Mouse (Mus musculus): Measurements from ENCODE around the gene Thy1.

Thy1 gene

GRCm38 (mm10) chr9:44033957-44034727 is 9.0 kb upstream of the Thy1 start:
- no peak for DNase-seq (ENCODE audit: low spot score)

GRCm38 (mm10) chr9:44037106-44037505 is 6.1 kb upstream of the Thy1 start:
- DNase-seq (ENCODE audit: low spot score) = no peak

GRCm38 (mm10) chr9:44041511-44042395 is 1.4 kb upstream of the Thy1 start:
- no peak for DNase-seq (ENCODE audit: low spot score)

GRCm38 (mm10) chr9:44042396-44042680 is 846 bp upstream of the Thy1 start:
- no peak for DNase-seq (ENCODE audit: low spot score)

GRCm38 (mm10) chr9:44043708-44044425 is 683 bp downstream of the Thy1 start:
- DNase-seq (ENCODE audit: low spot score) = no peak

GRCm38 (mm10) chr9:44044426-44045157 is 1.4 kb downstream of the Thy1 start:
- no peak for DNase-seq (ENCODE audit: low spot score)

GRCm38 (mm10) chr9:44045158-44045883 is 2.1 kb downstream of the Thy1 start:
- no peak for DNase-seq (ENCODE audit: low spot score)

- no peak for DNase-seq (ENCODE audit: low spot score)
Measured at GRCm38 (mm10) chr9:44045884-44046272, 2.7 kb downstream of the Thy1 start.

- DNase-seq (ENCODE audit: low spot score) = no peak
Measured at GRCm38 (mm10) chr9:44046426-44046825, 3.2 kb downstream of the Thy1 start.

GRCm38 (mm10) chr9:44047071-44047470 is 3.9 kb downstream of the Thy1 start:
- DNase-seq (ENCODE audit: low spot score) = no peak

- no peak for DNase-seq (ENCODE audit: low spot score)
Measured at GRCm38 (mm10) chr9:44047571-44048490, 4.6 kb downstream of the Thy1 start.

GRCm38 (mm10) chr9:44048541-44049380 is 5.6 kb downstream of the Thy1 start:
- DNase-seq (ENCODE audit: low spot score) = no peak

GRCm38 (mm10) chr9:44049381-44050165 is 6.4 kb downstream of the Thy1 start:
- DNase-seq (ENCODE audit: low spot score) = no peak

GRCm38 (mm10) chr9:44052855-44053254 is 9.7 kb downstream of the Thy1 start:
- DNase-seq (ENCODE audit: low spot score) = no peak

GRCm38 (mm10) chr9:44053936-44054335 is 10.8 kb downstream of the Thy1 start:
- no peak for DNase-seq (ENCODE audit: low spot score)

GRCm38 (mm10) chr9:44058606-44059005 is 15.4 kb downstream of the Thy1 start:
- DNase-seq (ENCODE audit: low spot score) = no peak

GRCm38 (mm10) chr9:44065177-44065576 is 22.0 kb downstream of the Thy1 start:
- no peak for DNase-seq (ENCODE audit: low spot score)

GRCm38 (mm10) chr9:44066785-44067225 is 23.6 kb downstream of the Thy1 start, which contains the start of gene Usp2:
Usp2 (plus strand) TSS chr9:44067021.
- DNase-seq (ENCODE audit: low spot score) = peak; percentile 100

All from ovary, postnatal 14 days (tissue).